Mouse (Mus musculus) intestine, embryonic 16.5 days (tissue): Measurements from ENCODE around the gene Map3k9. TPM values are rescaled to one million over a fixed set of nuclear protein-coding genes. Genes with fewer than 3 reads are reported as not detected.

Experiments used
- ATAC-seq: fragments of 200-750 bp; cut with Nextera tagmentation; 2 replicates; pipeline ENCODE4 v1.8.0; 2017; ENCODE audit warnings: moderate TSS enrichment, moderate library complexity
- H3K27ac ChIP-seq: fragments of 300-500 bp; sonication (generic); 2 replicates; pipeline ENCODE4 v1.5.1; 2014; ENCODE audit warnings: mild to moderate bottlenecking, low read length
- H3K27me3 ChIP-seq: fragments of 300-500 bp; sonication (generic); replicated peaks from 2 replicates; pipeline ENCODE4 v1.6.1; 2014; ENCODE audit warnings: low read length, control low read depth, mixed read lengths; ENCODE audit not compliant: control insufficient read depth, insufficient read depth
- H3K36me3 ChIP-seq: fragments of 300-500 bp; sonication (generic); 2 replicates; pipeline ENCODE4 v1.6.1; 2014; ENCODE audit warnings: low read length, control low read depth; ENCODE audit not compliant: control insufficient read depth, insufficient read depth
- H3K4me1 ChIP-seq: fragments of 300-500 bp; sonication (generic); 2 replicates; pipeline ENCODE4 v1.6.1; 2014; ENCODE audit warnings: low read length, control low read depth, mixed read lengths; ENCODE audit not compliant: control insufficient read depth, insufficient read depth
- H3K4me2 ChIP-seq: fragments of 300-500 bp; sonication (generic); 2 replicates; pipeline ENCODE4 v1.6.1; 2014; ENCODE audit warnings: low read depth, low read length, control low read depth
- H3K4me3 ChIP-seq: fragments of 300-500 bp; sonication (generic); 2 replicates; pipeline ENCODE4 v1.5.1; 2014; ENCODE audit warnings: mild to moderate bottlenecking, low read length
- H3K9ac ChIP-seq: fragments of 300-500 bp; sonication (generic); 2 replicates; pipeline ENCODE4 v1.6.1; 2014; ENCODE audit warnings: low read depth, low read length
- H3K9me3 ChIP-seq: fragments of 300-500 bp; sonication (generic); 2 replicates; pipeline ENCODE4 v1.6.1; 2016; ENCODE audit warnings: low read length, control low read depth; ENCODE audit not compliant: control insufficient read depth
- WGBS: fragments of 180-500 bp; shearing (Covaris S2); extraction: QIAGEN DNeasy Blood & Tissue Kit; methylation state at CpG from one replicate; pipeline ENCODE4 v1.1.7; 2014; 5-methylcytosine and 5-hydroxymethylcytosine counted together
- polyA plus RNA-seq: library from polyadenylated mRNA; unstranded; fragments of >200 nt; fragmentation: Nextera tagmentation; extraction: Ambion mirVana; gene quantifications from 2 replicates; pipeline ENCODE4 v1.2.1, GENCODE M21; 2015

Map3k9 gene
- polyA plus RNA-seq, result 1.4 TPM in 2 replicates

DNA sequence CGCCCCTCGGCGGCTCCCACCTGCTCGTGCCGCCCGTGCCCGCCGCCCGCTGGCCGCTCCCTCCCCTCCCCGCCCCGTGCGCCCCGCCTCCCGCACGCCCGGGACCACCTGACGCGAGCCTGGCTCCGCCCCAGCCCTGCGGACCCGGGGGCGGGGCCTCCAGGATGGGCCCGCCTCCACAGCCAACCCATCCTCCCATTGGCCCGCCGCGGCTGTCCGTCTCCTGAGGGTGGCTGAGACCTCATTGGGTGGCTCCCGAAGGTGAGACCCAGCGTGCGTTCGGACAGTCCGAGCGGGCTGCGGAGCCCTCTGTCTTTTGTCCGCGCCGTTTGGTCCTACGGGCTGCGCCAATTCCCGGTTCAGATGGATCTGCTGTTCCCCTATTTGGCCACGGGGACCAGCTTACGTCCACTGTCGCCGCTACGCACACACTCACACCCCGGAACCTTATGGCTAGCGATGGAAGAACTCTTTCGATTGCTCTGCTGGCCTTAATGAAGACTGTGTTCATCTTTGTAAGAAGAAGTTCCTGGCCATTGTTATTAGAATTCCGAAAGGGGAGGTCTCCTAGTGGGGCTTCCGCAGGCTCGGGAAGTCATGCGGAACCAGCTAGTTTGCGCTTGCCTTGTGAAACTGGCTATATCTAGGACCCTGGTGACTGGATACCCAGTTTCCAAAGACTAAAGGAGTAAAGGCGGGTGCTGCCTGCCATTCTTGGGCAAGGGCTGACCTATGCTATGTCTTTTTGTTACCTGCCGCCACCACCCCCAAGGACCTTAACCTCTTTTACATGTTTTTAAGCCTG is at the start of gene Map3k9:
TSS of gene Map3k9 (minus strand) at position 71 of the 805 bp plus-strand sequence.
- peak; percentile 97 for ATAC-seq
- Histone ChIP-seq H3K4me1 (peaks cover 9% of the 10 kb centered on the region; the same call in 1 of the 2 replicates), H3K9ac (peak within 1 kb of the TSS; percentile 83), H3K4me2 (peak within 1 kb of the TSS; percentile 89), H3K36me3 (no peaks in the 10 kb centered on the region), H3K9me3 (no peaks in the 10 kb centered on the region), H3K27me3 (peaks cover 2% of the 10 kb centered on the region; the same call in 1 of the 2 replicates), H3K27ac (peak within 1 kb of the TSS; percentile 88), H3K4me3 (peak within 1 kb of the TSS; percentile 75)
- WGBS, result under 1% methylated on average over 43 of the region's 56 CpGs

DNA sequence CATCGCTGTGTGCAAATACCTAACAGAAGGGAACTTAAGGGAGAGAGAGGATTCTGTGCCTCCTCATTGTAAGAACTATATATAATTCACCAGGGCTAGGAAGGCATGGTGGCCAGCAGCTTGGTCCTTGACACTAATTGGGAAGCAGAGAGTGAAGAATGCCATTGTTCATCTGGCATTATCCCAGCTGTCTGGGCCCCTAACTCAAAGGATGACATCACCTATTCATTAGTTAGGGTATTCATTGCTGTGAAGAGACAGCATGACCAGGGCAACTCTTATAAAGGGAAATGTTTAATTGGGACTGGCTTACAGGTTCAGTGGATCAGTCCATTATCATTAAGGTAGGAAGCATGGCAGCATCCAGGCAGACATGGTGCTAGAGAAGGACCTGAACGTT is 47.4 kb upstream of the Map3k9 start:
- H3K4me2 ChIP-seq, result no peak overlapping the region
- no peaks in the 10 kb centered on the region for H3K36me3 ChIP-seq
- no peak overlapping the region for H3K9ac ChIP-seq
- H3K27me3 ChIP-seq, result no peaks in the 10 kb centered on the region
- no peaks in the 10 kb centered on the region for H3K9me3 ChIP-seq
- WGBS, result 81% methylated on average over 2 of the region's 2 CpGs
- H3K4me1 ChIP-seq, result no peaks in the 10 kb centered on the region
- no peak overlapping the region for H3K4me3 ChIP-seq
- no peak overlapping the region for H3K27ac ChIP-seq
- ATAC-seq, result no peak

GRCm38 (mm10) chr12:81822778-81823480 is 42.0 kb upstream of the Map3k9 start:
- no peak for ATAC-seq
- Histone ChIP-seq H3K36me3 (no peaks in the 10 kb centered on the region), H3K4me2 (no peak overlapping the region), H3K27ac (no peak overlapping the region), H3K27me3 (no peaks in the 10 kb centered on the region), H3K4me3 (no peak overlapping the region), H3K4me1 (no peaks in the 10 kb centered on the region), H3K9ac (no peak overlapping the region), H3K9me3 (no peaks in the 10 kb centered on the region)
- 89% methylated on average over 4 of the region's 4 CpGs for WGBS

DNA sequence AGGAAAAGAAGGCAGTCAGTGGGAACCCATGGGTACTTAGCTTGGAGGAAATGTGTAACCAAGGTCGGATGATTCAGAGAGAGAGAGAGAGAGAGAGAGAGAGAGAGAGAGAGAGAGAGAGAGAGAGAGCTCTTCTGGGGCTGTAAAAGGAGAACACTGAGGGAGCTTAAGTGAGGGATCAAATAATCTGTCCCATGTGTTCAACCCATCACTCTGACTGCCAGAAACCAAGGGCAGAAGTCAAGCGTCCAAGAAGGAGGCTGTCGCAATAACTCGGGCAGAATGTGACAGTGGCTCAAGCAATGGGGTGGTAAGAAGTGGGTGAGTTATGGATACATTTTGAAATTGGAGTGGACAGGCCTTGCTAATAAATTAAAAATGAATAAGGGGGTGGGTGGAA is 41.2 kb upstream of the Map3k9 start:
- Histone ChIP-seq H3K36me3 (no peaks in the 10 kb centered on the region), H3K4me2 (no peak overlapping the region), H3K27ac (no peak overlapping the region), H3K9me3 (no peaks in the 10 kb centered on the region), H3K4me1 (no peaks in the 10 kb centered on the region), H3K27me3 (no peaks in the 10 kb centered on the region), H3K9ac (no peak overlapping the region), H3K4me3 (no peak overlapping the region)
- no peak for ATAC-seq
- WGBS, result 76% methylated on average over 4 of the region's 4 CpGs

GRCm38 (mm10) chr12:81820700-81821099 is 39.7 kb upstream of the Map3k9 start:
- WGBS, result 85% methylated on average over 4 of the region's 4 CpGs
- H3K36me3 ChIP-seq, result no peaks in the 10 kb centered on the region
- H3K4me2 ChIP-seq, result no peak overlapping the region
- no peaks in the 10 kb centered on the region for H3K4me1 ChIP-seq
- no peak overlapping the region for H3K27ac ChIP-seq
- H3K9me3 ChIP-seq, result no peaks in the 10 kb centered on the region
- H3K27me3 ChIP-seq, result no peaks in the 10 kb centered on the region
- no peak overlapping the region for H3K9ac ChIP-seq
- H3K4me3 ChIP-seq, result no peak overlapping the region
- no peak for ATAC-seq

GRCm38 (mm10) chr12:81817126-81817505 is 36.1 kb upstream of the Map3k9 start:
- no peaks in the 10 kb centered on the region for H3K9me3 ChIP-seq
- no peaks in the 10 kb centered on the region for H3K27me3 ChIP-seq
- 0 out of 2 replicates have a peak, but pooled peaks have one; percentile 59 for ATAC-seq
- no peaks in the 10 kb centered on the region for H3K36me3 ChIP-seq
- H3K9ac ChIP-seq, result no peak overlapping the region
- H3K27ac ChIP-seq, result no peak overlapping the region
- H3K4me1 ChIP-seq, result no peaks in the 10 kb centered on the region
- H3K4me3 ChIP-seq, result peak overlapping the region; percentile 4; the same call in 1 of the 2 replicates
- WGBS, result 42% methylated on average over 6 of the region's 6 CpGs
- peak overlapping the region; percentile 11; the same call in 1 of the 2 replicates for H3K4me2 ChIP-seq

DNA sequence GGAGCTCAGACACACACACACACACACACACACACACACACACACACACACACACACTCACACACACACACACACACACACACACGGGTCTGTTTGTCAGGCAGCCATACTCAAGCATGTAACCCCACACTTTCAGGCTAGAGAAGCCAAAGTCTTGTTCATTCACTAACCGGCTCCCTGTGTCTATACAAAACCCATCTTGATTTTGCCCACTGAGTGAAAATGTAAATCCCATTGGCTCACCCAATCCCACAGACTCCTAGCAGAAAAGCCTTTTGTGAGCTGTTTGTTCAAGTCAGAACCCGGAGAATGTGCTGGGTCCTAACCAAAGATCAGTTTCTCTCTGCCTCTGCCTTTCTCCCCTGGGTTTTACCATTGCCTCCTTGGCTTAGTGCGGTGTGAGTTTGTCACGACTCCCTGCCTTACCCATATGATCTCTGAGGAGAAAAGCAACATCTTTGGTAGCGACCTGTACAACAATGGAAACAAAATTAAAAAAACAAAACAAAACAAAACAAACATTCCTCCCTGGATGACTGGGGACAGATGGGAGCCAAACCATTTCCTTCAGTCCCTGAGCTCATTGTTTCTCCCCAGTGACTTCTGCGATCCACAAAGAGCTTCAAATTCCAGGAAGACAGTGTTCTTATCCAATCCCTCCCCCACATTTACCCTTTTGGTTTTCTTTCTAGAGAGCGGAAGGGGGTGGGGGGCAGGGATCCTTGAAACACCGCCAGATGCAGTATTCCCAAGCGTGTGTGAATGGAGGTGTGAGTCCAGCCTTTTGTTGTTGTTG is 35.6 kb upstream of the Map3k9 start:
- no peaks in the 10 kb centered on the region for H3K9me3 ChIP-seq
- no peaks in the 10 kb centered on the region for H3K27me3 ChIP-seq
- peak overlapping the region; percentile 11; the same call in 1 of the 2 replicates for H3K4me2 ChIP-seq
- H3K4me3 ChIP-seq, result peak overlapping the region; percentile 4; the same call in 1 of the 2 replicates
- H3K9ac ChIP-seq, result no peak overlapping the region
- peak; percentile 48; the same call in 1 of the 2 replicates for ATAC-seq
- no peaks in the 10 kb centered on the region for H3K4me1 ChIP-seq
- WGBS, result 24% methylated on average over 10 of the region's 10 CpGs
- no peak overlapping the region for H3K27ac ChIP-seq
- no peaks in the 10 kb centered on the region for H3K36me3 ChIP-seq

- 76% methylated on average over 5 of the region's 5 CpGs for WGBS
- no peak overlapping the region for H3K9ac ChIP-seq
- no peaks in the 10 kb centered on the region for H3K4me1 ChIP-seq
- no peaks in the 10 kb centered on the region for H3K27me3 ChIP-seq
- no peaks in the 10 kb centered on the region for H3K36me3 ChIP-seq
- no peak overlapping the region for H3K27ac ChIP-seq
- peak; percentile 51 for ATAC-seq
- no peak overlapping the region for H3K4me3 ChIP-seq
- no peaks in the 10 kb centered on the region for H3K9me3 ChIP-seq
- no peak overlapping the region for H3K4me2 ChIP-seq
These were observed 33.8 kb upstream of the Map3k9 start for GRCm38 (mm10) chr12:81814742-81815141.

DNA sequence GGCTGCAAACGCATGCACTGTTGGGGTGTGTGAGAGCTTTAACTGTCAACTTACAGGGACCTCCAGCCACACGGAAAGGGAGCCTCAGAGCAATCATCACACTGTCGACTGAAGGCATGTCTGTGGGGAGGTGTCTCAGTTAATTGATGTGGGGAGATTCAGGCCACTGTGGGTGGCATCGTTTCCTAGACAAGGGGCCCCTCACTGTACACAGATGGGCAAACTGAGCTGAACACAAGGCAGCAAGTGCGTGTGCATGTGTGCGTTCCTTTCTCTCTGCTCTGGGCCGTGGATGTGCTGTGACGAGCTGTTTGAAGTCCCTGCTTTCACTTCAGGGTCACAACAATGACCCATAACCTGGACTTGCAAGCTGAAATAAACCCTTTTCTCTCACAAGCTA is 29.4 kb upstream of the Map3k9 start:
- Histone ChIP-seq H3K4me3 (no peak overlapping the region), H3K9ac (no peak overlapping the region), H3K9me3 (no peaks in the 10 kb centered on the region), H3K4me2 (no peak overlapping the region), H3K27me3 (no peaks in the 10 kb centered on the region), H3K4me1 (peaks cover 5% of the 10 kb centered on the region; the same call in 1 of the 2 replicates), H3K27ac (no peak overlapping the region), H3K36me3 (no peaks in the 10 kb centered on the region)
- ATAC-seq, result no peak
- WGBS, result 40% methylated on average over 8 of the region's 8 CpGs
